Mouse (Mus musculus): Measurements from ENCODE around the gene Rere. TPM values are rescaled to one million over a fixed set of nuclear protein-coding genes. Genes with fewer than 3 reads are reported as not detected.

Rere gene
- polyA plus RNA-seq, 2 experiments = 28.5 to 43.3 TPM

- Histone ChIP-seq H3K9ac (ENCODE audit: low read depth, low read length, severe bottlenecking) (no peak overlapping the region), H3K27me3 (ENCODE audit: control insufficient read depth, insufficient read depth, low read length) (no peaks in the 10 kb centered on the region), H3K4me1 (ENCODE audit: control insufficient read depth, insufficient read depth, low read length) (peaks cover 15% of the 10 kb centered on the region), H3K4me2 (replicated peaks; ENCODE audit: low read depth, low read length, severe bottlenecking) (no peak overlapping the region), H3K9me3 (ENCODE audit: control insufficient read depth, low read length) (no peaks in the 10 kb centered on the region), H3K27ac (replicated peaks; ENCODE audit: low read depth, low read length) (no peak overlapping the region), H3K4me3 (replicated peaks; ENCODE audit: low read length) (no peak overlapping the region), H3K36me3 (ENCODE audit: control insufficient read depth, insufficient read depth, low read length) (peaks cover 3% of the 10 kb centered on the region)
- ATAC-seq (ENCODE audit: low FRiP score, low read depth) (no peak), DNase-seq (ENCODE audit: low spot score) (no peak)
- WGBS = 100% methylated on average over 1 of the region's 1 CpGs
- TF ChIP-seq POLR2A (IDR thresholded peaks at IDR 0.05; ENCODE audit: borderline replicate concordance, extremely low read depth, insufficient read depth, insufficient read length) = no peak
These were observed 322.1 kb downstream of the Rere start for GRCm38 (mm10) chr4:150603366-150604061.

GRCm38 (mm10) chr4:150605804-150606203, 324.4 kb downstream of the Rere start:
- Histone ChIP-seq H3K4me3 (replicated peaks; ENCODE audit: low read length) (no peak overlapping the region), H3K4me2 (replicated peaks; ENCODE audit: low read depth, low read length, severe bottlenecking) (no peak overlapping the region), H3K4me1 (ENCODE audit: control insufficient read depth, insufficient read depth, low read length) (0 out of 2 replicates have a peak, but pooled peaks cover 3% of the 10 kb centered on the region), H3K36me3 (ENCODE audit: control insufficient read depth, insufficient read depth, low read length) (peaks cover 12% of the 10 kb centered on the region), H3K27ac (replicated peaks; ENCODE audit: low read depth, low read length) (no peak overlapping the region), H3K9ac (ENCODE audit: low read depth, low read length, severe bottlenecking) (no peak overlapping the region), H3K27me3 (ENCODE audit: control insufficient read depth, insufficient read depth, low read length) (no peaks in the 10 kb centered on the region), H3K9me3 (ENCODE audit: control insufficient read depth, low read length) (no peaks in the 10 kb centered on the region)
- ATAC-seq (ENCODE audit: low FRiP score, low read depth) = no peak
- WGBS = 89% methylated on average over 3 of the region's 3 CpGs
- TF ChIP-seq POLR2A (IDR thresholded peaks at IDR 0.05; ENCODE audit: borderline replicate concordance, extremely low read depth, insufficient read depth, insufficient read length) = no peak
- DNase-seq (ENCODE audit: low spot score) = no peak

DNA sequence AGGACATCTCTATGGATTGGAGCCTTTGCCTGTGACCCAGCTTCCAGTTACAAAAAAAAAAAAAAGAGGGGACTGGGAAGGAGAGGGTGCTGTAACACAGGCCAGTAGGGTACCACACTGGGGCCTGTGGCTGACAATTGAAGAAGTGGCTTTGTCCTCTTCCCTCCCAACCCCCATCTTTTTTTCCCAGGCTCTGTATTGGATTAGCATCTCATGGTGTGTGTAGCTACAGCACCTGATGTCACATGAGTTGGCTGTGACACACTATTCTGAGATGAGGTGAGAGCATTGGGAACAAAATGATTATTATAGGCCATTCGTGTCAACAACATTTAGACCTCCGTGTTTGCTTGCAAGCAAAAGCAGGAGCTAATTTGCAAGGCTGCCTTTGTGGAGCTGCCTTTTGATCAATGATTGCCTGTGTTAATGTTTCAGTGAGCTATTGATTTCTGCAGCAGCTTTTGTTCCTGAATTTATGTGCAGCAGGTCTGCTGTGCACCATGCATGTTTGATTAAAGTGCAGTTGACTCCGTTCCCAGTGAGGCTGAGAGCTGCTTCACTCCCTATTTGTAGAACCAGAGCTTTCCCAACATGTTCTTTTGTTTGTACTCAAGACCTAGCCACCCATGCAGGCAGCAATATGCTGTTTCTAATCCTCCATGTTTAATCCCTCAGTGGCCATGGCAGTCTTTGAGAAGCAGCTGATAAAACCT, 325.2 kb downstream of the Rere start:
- no peak for TF ChIP-seq POLR2A (IDR thresholded peaks at IDR 0.05; ENCODE audit: borderline replicate concordance, extremely low read depth, insufficient read depth, insufficient read length)
- 0 out of 2 replicates have a peak, but pooled peaks cover under 1% of the 10 kb centered on the region for H3K4me1 ChIP-seq (ENCODE audit: control insufficient read depth, insufficient read depth, low read length)
- H3K9me3 ChIP-seq (ENCODE audit: control insufficient read depth, low read length) = no peaks in the 10 kb centered on the region
- H3K4me2 ChIP-seq (replicated peaks; ENCODE audit: low read depth, low read length, severe bottlenecking) = no peak overlapping the region
- H3K4me3 ChIP-seq (replicated peaks; ENCODE audit: low read length) = no peak overlapping the region
- no peak for ATAC-seq (ENCODE audit: low FRiP score, low read depth)
- WGBS = 48% methylated on average over 3 of the region's 3 CpGs
- H3K9ac ChIP-seq (ENCODE audit: low read depth, low read length, severe bottlenecking) = no peak overlapping the region
- H3K27me3 ChIP-seq (ENCODE audit: control insufficient read depth, insufficient read depth, low read length) = no peaks in the 10 kb centered on the region
- DNase-seq (ENCODE audit: low spot score) = no peak
- H3K36me3 ChIP-seq (ENCODE audit: control insufficient read depth, insufficient read depth, low read length) = peaks cover 17% of the 10 kb centered on the region
- no peak overlapping the region for H3K27ac ChIP-seq (replicated peaks; ENCODE audit: low read depth, low read length)

GRCm38 (mm10) chr4:150608670-150609069, 327.2 kb downstream of the Rere start:
- 98% methylated on average over 3 of the region's 3 CpGs for WGBS
- Histone ChIP-seq H3K36me3 (ENCODE audit: control insufficient read depth, insufficient read depth, low read length) (peaks cover 35% of the 10 kb centered on the region), H3K4me2 (replicated peaks; ENCODE audit: low read depth, low read length, severe bottlenecking) (no peak overlapping the region), H3K27ac (replicated peaks; ENCODE audit: low read depth, low read length) (no peak overlapping the region), H3K4me1 (ENCODE audit: control insufficient read depth, insufficient read depth, low read length) (no peaks in the 10 kb centered on the region), H3K9me3 (ENCODE audit: control insufficient read depth, low read length) (no peaks in the 10 kb centered on the region), H3K4me3 (replicated peaks; ENCODE audit: low read length) (no peak overlapping the region), H3K9ac (ENCODE audit: low read depth, low read length, severe bottlenecking) (no peak overlapping the region), H3K27me3 (ENCODE audit: control insufficient read depth, insufficient read depth, low read length) (no peaks in the 10 kb centered on the region)
- TF ChIP-seq POLR2A (IDR thresholded peaks at IDR 0.05; ENCODE audit: borderline replicate concordance, extremely low read depth, insufficient read depth, insufficient read length) = no peak
- ATAC-seq (ENCODE audit: low FRiP score, low read depth) (no peak), DNase-seq (ENCODE audit: low spot score) (no peak)

- no peak overlapping the region for H3K4me3 ChIP-seq (replicated peaks; ENCODE audit: low read length)
- H3K27me3 ChIP-seq (ENCODE audit: control insufficient read depth, insufficient read depth, low read length) = no peaks in the 10 kb centered on the region
- H3K36me3 ChIP-seq (ENCODE audit: control insufficient read depth, insufficient read depth, low read length) = peaks cover 86% of the 10 kb centered on the region
- TF ChIP-seq POLR2A (IDR thresholded peaks at IDR 0.05; ENCODE audit: borderline replicate concordance, extremely low read depth, insufficient read depth, insufficient read length) = no peak
- 94% methylated on average over 7 of the region's 7 CpGs for WGBS
- DNase-seq (ENCODE audit: low spot score) (no peak), ATAC-seq (ENCODE audit: low FRiP score, low read depth) (no peak)
- H3K4me1 ChIP-seq (ENCODE audit: control insufficient read depth, insufficient read depth, low read length) = no peaks in the 10 kb centered on the region
- H3K9me3 ChIP-seq (ENCODE audit: control insufficient read depth, low read length) = no peaks in the 10 kb centered on the region
- H3K27ac ChIP-seq (replicated peaks; ENCODE audit: low read depth, low read length) = no peak overlapping the region
- no peak overlapping the region for H3K9ac ChIP-seq (ENCODE audit: low read depth, low read length, severe bottlenecking)
- H3K4me2 ChIP-seq (replicated peaks; ENCODE audit: low read depth, low read length, severe bottlenecking) = no peak overlapping the region
These were observed 332.3 kb downstream of the Rere start for GRCm38 (mm10) chr4:150613715-150614114.
